Mouse (Mus musculus): ENCODE results near the gene Yjefn3. TPM values are rescaled to one million over a fixed set of nuclear protein-coding genes. Genes with fewer than 3 reads are reported as not detected.

The Yjefn3 gene
- polyA plus RNA-seq, 1 experiment from 2014 or later, result 5.5 TPM

DNA sequence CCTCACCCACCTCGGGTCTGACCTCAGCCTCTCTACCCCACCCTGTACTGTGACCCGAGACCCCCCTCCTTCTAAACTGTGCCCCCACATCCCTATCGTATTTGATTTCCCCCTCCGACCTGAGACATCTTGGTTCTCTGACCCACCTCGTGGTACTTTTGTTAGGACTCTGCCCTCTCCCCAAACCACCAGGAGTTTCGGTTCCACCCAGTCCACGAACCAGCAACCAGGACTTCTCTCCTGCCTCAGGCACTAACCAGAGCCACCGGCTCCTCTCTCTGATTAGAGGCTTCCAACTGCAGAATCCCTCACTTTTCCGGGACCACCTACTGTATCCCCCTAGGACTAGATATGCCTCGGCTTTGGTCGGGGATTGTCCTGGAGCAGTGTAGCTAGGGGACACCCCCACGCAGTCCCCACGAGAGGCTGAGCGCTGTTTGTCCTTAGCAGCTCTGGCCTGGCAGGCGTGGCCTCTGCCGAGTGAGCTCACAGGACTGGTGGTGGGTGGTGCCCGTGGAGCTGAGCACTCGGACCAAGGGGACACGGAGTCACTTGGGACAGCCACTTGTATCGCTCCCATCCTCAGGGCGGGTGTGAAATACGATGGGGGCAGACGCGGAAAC, 14.2 kb downstream of the Yjefn3 start:
- Histone ChIP-seq H3K4me2 (peak overlapping the region; percentile 52), H3K9ac (no peak overlapping the region), H3K4me3 (peak overlapping the region; percentile 26), H3K9me3 (no peaks in the 10 kb centered on the region), H3K27ac (no peak overlapping the region), H3K36me3 (0 out of 2 replicates have a peak, but pooled peaks cover 5% of the 10 kb centered on the region), H3K27me3 (peaks cover 78% of the 10 kb centered on the region), H3K4me1 (peaks cover 27% of the 10 kb centered on the region)
- WGBS, result 7% methylated on average over 24 of the region's 24 CpGs
- no peak for ATAC-seq (ENCODE audit: borderline replicate concordance, extremely low read depth, low FRiP score, low TSS enrichment)

DNA sequence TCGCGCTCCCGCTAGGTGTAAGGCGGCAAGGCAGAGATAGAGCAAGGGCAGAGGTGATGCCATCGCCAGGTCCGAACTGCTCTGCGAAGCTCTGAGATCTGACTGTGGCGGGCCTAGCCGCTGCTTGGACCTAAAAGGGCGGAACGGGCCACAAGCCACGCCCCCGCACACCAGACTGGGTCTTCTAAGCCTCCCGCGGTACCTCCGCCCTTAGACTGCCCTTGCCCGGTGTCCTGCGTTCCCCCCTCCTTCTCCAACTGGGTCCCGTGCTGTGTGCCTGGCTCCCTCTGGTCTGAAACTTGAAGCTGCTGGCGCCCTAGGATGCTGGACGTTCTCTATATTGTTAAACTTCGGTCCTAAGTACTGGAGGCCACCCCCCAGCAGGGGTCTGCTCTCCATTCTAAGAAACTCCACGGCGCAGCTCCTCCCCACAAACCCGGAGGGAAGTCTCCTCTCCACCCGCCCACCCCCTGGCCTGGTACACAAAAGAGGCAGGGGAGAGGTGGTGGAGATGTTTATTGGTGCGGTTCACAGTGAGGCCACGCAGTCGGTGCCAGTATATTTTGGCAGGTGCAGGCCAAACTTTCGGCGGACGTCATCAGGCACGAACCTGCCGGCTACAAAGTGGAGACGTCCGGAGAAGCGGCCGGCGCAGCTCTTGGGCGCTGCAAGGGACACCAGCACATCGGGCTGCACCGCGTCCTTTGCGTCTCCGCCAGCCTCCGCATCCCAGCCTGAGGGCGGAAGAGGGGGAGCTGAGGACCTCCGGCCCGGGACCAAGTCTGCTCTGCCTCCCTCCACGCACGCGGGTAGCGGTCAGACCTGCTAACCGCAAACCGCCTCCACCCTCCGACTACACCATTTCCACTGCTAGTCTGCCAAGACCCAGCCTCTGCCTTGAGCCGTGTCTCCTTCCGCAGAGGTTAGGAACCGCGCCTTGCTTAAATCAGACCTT, 14.9 kb downstream of the Yjefn3 start, which contains the start of gene Cilp2:
Gene Cilp2 (minus strand): TSS at position 399 of the 955 bp plus-strand sequence.
- no peak within 1 kb of the TSS for H3K27ac ChIP-seq
- WGBS, result 1% methylated on average over 57 of the region's 60 CpGs
- peak; percentile 7; the same call in 1 of the 2 replicates for ATAC-seq (ENCODE audit: borderline replicate concordance, extremely low read depth, low FRiP score, low TSS enrichment)

DNA sequence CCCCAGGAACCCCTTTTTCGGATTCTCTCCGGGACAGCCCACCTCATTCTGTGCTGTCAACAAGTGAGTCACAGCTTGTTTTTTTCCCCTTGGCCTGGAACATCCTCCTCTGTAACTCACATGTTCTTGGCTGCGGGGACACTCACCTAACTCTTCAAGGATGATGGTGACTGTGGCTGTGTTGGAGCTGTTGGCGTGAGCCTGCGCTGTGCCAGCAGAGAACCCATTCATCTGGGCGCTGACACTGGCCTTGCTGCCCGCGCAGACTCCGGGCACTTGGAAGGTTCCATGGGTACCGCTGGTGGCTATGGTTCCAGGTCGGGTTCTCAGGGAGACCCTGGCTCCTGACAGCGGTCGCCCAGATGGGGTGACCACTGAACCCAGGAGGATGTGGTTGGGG, 18.4 kb downstream of the Yjefn3 start:
- H3K27me3 ChIP-seq, result peaks cover 100% of the 10 kb centered on the region
- no peak for ATAC-seq (ENCODE audit: borderline replicate concordance, extremely low read depth, low FRiP score, low TSS enrichment)
- H3K9ac ChIP-seq, result no peak overlapping the region
- H3K4me1 ChIP-seq, result peaks cover 36% of the 10 kb centered on the region
- H3K27ac ChIP-seq, result no peak overlapping the region
- 55% methylated on average over 13 of the region's 13 CpGs for WGBS
- no peaks in the 10 kb centered on the region for H3K9me3 ChIP-seq
- no peaks in the 10 kb centered on the region for H3K36me3 ChIP-seq
- no peak overlapping the region for H3K4me2 ChIP-seq
- no peak overlapping the region for H3K4me3 ChIP-seq

More for the DNA sequence above, 14.9 kb downstream of the Yjefn3 start, which contains the start of gene Cilp2:
- H3K4me2 ChIP-seq, result peak within 1 kb of the TSS; percentile 52
- H3K4me3 ChIP-seq, result peak within 1 kb of the TSS; percentile 26
- H3K36me3 ChIP-seq, result no peaks in the 10 kb centered on the region
- peaks cover 27% of the 10 kb centered on the region for H3K4me1 ChIP-seq
- no peaks in the 10 kb centered on the region for H3K9me3 ChIP-seq
- H3K9ac ChIP-seq, result no peak within 1 kb of the TSS
- H3K27me3 ChIP-seq, result peaks cover 86% of the 10 kb centered on the region

DNA sequence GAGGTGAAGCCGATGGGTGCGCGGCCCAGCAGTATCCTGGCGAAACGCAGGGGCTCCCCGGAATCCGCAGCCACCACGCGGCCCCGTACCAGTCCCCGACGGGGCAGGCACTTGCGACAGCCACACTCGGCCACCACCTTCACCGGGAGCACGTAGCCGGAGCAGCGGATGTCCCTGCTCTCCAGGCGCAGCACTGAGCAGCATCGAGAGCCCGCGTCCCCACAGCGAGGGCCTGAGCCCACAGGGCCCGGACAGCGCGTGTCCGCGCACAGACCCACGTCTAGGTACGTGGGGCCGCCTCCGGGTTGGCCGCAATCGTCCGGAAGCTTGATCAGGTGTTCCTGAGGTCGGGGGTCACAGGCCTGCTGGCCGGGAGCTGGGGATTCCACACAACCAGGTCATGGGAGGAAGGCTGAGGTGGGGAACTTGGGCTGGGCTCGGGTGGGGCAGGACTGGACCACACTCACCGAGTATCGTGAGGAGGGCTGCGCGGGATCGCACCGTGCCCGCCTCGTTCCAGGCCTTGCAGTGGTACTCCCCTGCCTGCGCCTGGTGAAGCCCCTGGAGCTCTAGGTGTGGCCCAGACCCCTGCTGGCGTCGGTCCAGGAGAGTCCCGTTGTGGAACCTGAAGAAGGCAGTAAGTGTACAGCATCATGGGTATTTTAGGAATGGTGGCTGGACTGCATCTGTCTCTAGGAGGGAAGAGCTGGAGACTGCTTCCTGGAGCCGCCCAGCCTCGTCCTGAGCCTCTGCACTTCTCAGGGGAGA, 19.5 kb downstream of the Yjefn3 start:
- WGBS, result 12% methylated on average over 45 of the region's 52 CpGs
- H3K4me2 ChIP-seq, result peak overlapping the region; percentile 58
- H3K27me3 ChIP-seq, result peaks cover 99% of the 10 kb centered on the region

DNA sequence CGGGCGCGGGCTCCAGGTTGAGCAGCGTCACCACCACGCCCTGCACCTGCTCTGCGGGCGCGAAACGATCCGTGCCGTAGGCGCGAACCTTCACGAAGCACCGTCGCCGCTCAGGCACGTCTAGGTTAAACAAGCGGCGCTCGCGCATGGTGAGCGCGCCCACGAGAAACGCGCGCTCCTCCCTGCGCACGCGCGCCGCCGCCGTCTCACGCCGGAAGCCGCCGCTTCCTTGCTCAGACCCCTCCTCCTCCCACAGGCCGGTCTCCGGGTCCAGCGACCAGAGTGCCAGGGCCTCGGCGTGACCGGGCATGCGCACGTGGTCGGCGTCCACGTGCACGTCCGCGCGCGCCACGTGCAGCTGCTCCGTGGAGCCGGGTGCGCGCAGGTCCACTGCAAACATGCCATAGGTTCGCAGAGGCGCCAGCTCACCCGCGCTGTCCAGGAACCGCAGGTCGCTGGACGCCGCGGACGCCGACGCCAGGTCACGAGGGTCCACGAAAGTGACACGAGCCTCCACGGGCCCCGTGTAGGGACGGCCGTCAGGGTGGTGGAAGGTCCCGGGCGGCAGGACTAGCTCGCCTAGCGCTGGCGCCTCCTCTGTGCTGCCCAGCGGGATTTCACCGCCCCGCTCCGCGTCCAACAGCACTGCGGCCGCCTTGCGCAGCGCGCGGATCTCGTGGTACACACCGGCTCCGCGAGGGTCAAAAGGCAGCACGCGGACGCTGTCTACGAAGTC, 20.3 kb downstream of the Yjefn3 start:
- H3K27ac ChIP-seq, result no peak overlapping the region
- H3K27me3 ChIP-seq, result peaks cover 94% of the 10 kb centered on the region
- 6% methylated on average over 102 of the region's 103 CpGs for WGBS
- peaks cover 17% of the 10 kb centered on the region for H3K4me1 ChIP-seq
- 0 out of 2 replicates have a peak, but pooled peaks have one; percentile 6 for ATAC-seq (ENCODE audit: borderline replicate concordance, extremely low read depth, low FRiP score, low TSS enrichment)
- peak overlapping the region; percentile 58 for H3K4me2 ChIP-seq
- H3K9ac ChIP-seq, result no peak overlapping the region
- H3K36me3 ChIP-seq, result no peaks in the 10 kb centered on the region
- H3K4me3 ChIP-seq, result peak overlapping the region; percentile 36
- no peaks in the 10 kb centered on the region for H3K9me3 ChIP-seq

More for the DNA sequence above, 19.5 kb downstream of the Yjefn3 start:
- ATAC-seq (ENCODE audit: borderline replicate concordance, extremely low read depth, low FRiP score, low TSS enrichment), result no peak
- Histone ChIP-seq H3K36me3 (no peaks in the 10 kb centered on the region), H3K4me3 (peak overlapping the region; percentile 36), H3K4me1 (peaks cover 25% of the 10 kb centered on the region), H3K9ac (no peak overlapping the region), H3K9me3 (no peaks in the 10 kb centered on the region), H3K27ac (no peak overlapping the region)

DNA sequence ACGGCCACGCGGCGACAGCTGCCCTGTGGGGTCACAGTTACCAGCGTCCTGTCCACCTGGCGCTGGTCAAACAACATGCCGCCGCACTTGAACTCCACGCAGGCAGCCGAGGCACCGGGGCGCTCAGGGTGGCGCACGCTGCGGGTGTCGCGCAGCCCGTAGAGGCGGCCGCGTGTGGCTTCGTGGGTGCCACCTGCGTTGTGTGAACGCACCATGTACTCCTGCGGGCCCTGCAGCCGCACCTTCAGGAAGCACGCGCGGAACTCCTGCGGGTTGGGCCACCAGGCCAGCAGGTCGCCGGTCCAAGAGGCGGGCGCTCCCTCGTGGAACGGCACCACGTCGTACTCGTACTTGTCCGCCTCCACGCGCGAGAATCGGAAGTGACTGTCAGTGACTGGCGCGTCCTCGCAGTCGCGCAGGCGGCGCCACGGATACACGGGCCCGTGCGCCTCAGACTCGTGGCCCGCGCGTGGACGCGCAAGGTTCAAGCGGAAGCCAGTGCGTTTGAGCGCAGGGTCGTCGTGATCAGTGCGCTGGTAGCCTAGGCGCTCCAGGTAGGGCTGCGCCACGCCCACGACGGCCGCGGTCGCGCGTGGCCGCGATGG, 21.1 kb downstream of the Yjefn3 start:
- WGBS, result 15% methylated on average over 79 of the region's 79 CpGs
- Histone ChIP-seq H3K4me1 (peaks cover 16% of the 10 kb centered on the region), H3K27ac (no peak overlapping the region), H3K4me3 (peak overlapping the region; percentile 36), H3K4me2 (peak overlapping the region; percentile 58), H3K9ac (no peak overlapping the region), H3K27me3 (peaks cover 86% of the 10 kb centered on the region), H3K9me3 (no peaks in the 10 kb centered on the region), H3K36me3 (no peaks in the 10 kb centered on the region)
- no peak for ATAC-seq (ENCODE audit: borderline replicate concordance, extremely low read depth, low FRiP score, low TSS enrichment)

DNA sequence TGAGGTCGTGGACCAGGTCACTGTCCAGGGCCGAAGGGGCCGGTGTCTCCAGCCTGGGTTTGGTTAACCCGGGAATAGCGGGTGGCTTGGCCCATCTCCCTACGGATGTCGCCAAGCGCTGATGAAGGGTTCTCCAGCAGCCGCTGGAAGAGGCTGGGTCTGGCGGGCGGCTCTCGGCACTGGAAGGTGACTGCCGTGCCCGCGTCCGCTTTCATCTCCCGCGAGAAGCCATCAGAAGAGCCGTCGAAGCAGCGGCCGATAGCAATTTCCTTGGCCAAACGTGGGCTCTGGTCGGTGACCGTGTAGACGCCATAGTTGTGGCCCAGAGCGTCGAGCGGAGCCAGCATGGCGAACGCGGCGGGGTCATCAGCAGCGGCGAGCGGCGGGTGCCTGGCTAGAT, 21.7 kb downstream of the Yjefn3 start:
- Histone ChIP-seq H3K9ac (no peak overlapping the region), H3K4me2 (peak overlapping the region; percentile 58), H3K27ac (no peak overlapping the region), H3K36me3 (no peaks in the 10 kb centered on the region), H3K4me1 (peaks cover 16% of the 10 kb centered on the region), H3K27me3 (peaks cover 81% of the 10 kb centered on the region), H3K9me3 (no peaks in the 10 kb centered on the region), H3K4me3 (peak overlapping the region; percentile 36)
- ATAC-seq (ENCODE audit: borderline replicate concordance, extremely low read depth, low FRiP score, low TSS enrichment), result no peak
- 10% methylated on average over 37 of the region's 37 CpGs for WGBS

DNA sequence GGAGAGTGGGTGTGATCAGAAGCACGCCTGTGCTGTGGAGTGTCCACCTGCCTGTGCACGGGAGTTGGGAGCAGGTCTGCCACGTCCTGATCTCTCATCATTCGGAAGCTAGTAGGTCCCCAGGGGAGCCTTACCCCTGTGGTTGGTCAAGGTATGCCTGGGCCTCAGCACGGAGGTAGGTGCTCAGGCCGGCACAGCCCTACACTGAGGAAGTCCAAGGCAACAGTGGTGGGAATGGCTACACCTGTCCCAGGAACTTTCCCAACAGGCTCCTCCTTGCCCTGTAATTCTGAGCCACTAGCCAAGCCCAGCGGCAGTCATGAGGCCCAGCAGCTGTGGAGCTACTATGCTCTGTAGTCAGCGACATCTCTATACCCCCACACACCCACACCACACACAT, 22.8 kb downstream of the Yjefn3 start:
- peaks cover 69% of the 10 kb centered on the region for H3K27me3 ChIP-seq
- ATAC-seq (ENCODE audit: borderline replicate concordance, extremely low read depth, low FRiP score, low TSS enrichment), result no peak
- no peaks in the 10 kb centered on the region for H3K9me3 ChIP-seq
- no peak overlapping the region for H3K27ac ChIP-seq
- 59% methylated on average over 8 of the region's 8 CpGs for WGBS
- H3K9ac ChIP-seq, result no peak overlapping the region
- H3K4me3 ChIP-seq, result no peak overlapping the region
- H3K4me2 ChIP-seq, result no peak overlapping the region
- no peaks in the 10 kb centered on the region for H3K36me3 ChIP-seq
- H3K4me1 ChIP-seq, result peaks cover 16% of the 10 kb centered on the region

DNA sequence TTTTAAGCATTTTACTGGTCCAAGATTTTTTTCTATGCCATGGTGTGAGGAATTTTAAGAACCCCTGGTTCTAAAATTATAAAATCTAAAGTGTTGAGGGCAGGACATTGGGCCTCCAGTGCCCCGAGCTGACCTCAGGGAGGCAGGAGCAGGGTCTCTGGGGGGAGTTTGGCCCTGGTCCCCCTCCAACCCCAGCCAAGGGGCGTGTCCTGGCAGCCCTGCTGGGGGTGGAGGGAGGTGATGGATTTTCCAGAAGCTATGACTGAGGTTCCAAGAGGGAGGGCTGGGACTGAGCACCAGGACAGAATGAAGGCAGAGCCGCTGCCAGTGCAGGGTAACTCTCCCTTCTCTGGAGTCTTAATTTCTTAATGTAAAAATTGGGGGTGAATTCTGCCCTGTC, 24.5 kb downstream of the Yjefn3 start:
- Histone ChIP-seq H3K4me3 (no peak overlapping the region), H3K4me2 (no peak overlapping the region), H3K27me3 (peaks cover 52% of the 10 kb centered on the region), H3K9me3 (no peaks in the 10 kb centered on the region), H3K4me1 (peaks cover 16% of the 10 kb centered on the region), H3K36me3 (no peaks in the 10 kb centered on the region), H3K9ac (no peak overlapping the region), H3K27ac (no peak overlapping the region)
- 44% methylated on average over 3 of the region's 3 CpGs for WGBS
- no peak for ATAC-seq (ENCODE audit: borderline replicate concordance, extremely low read depth, low FRiP score, low TSS enrichment)

DNA sequence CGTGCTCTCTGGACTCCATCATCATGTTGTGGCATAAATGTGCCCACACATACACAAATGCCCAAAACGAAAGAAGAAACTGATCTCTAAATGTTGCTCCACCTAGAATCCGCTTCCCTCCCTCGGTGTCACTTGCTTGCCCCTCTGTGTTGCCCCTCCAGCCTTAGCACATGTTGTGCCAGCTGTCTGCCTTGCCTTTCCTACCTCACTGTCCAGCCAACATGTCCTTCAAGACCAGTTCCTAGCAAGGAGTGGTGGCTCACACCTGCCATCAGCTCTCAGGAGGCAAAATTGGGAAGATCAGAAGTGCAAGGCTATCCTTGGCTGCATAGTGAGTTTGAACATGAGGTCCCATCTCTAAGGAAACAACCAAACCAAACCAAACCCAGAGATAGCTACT, 25.1 kb downstream of the Yjefn3 start:
- no peak for ATAC-seq (ENCODE audit: borderline replicate concordance, extremely low read depth, low FRiP score, low TSS enrichment)
- no peak overlapping the region for H3K27ac ChIP-seq
- H3K4me3 ChIP-seq, result no peak overlapping the region
- 79% methylated on average over 4 of the region's 4 CpGs for WGBS
- H3K4me2 ChIP-seq, result no peak overlapping the region
- H3K36me3 ChIP-seq, result no peaks in the 10 kb centered on the region
- H3K9ac ChIP-seq, result no peak overlapping the region
- peaks cover 16% of the 10 kb centered on the region for H3K4me1 ChIP-seq
- no peaks in the 10 kb centered on the region for H3K9me3 ChIP-seq
- peaks cover 46% of the 10 kb centered on the region for H3K27me3 ChIP-seq

DNA sequence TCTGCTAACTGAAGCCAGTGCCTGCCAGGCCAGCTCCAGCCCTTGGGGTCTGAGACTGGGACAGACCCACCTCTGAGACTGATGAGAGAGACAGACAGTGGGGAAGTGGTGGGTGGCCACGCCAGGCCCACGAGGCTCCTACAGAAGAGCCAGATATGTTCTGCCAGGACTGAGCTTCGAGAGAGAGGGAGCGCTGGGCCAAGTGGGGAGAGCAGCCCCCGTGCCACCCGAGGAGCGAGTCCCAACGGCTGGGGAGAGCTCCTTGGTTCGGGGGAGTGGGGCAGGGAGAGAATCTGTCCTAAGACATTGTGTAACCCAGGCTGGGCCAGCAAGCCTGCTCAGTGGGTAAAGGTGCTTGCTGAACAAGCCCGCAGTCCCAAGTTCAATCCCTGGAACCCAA, 25.5 kb downstream of the Yjefn3 start:
- no peaks in the 10 kb centered on the region for H3K9me3 ChIP-seq
- peaks cover 11% of the 10 kb centered on the region for H3K4me1 ChIP-seq
- WGBS, result 69% methylated on average over 10 of the region's 10 CpGs
- H3K4me2 ChIP-seq, result no peak overlapping the region
- no peaks in the 10 kb centered on the region for H3K36me3 ChIP-seq
- peaks cover 42% of the 10 kb centered on the region for H3K27me3 ChIP-seq
- H3K9ac ChIP-seq, result no peak overlapping the region
- H3K4me3 ChIP-seq, result no peak overlapping the region
- H3K27ac ChIP-seq, result no peak overlapping the region
- no peak for ATAC-seq (ENCODE audit: borderline replicate concordance, extremely low read depth, low FRiP score, low TSS enrichment)

Data from lung, embryonic 15.5 days (tissue).